Mouse (Mus musculus) cerebellum, adult 11-12 months (tissue): ENCODE results near the gene Fam129a.

Experiments used
- DNase-seq: peaks from one replicate; pipeline ENCODE4 v3.0.0; 2022

Fam129a gene

DNA sequence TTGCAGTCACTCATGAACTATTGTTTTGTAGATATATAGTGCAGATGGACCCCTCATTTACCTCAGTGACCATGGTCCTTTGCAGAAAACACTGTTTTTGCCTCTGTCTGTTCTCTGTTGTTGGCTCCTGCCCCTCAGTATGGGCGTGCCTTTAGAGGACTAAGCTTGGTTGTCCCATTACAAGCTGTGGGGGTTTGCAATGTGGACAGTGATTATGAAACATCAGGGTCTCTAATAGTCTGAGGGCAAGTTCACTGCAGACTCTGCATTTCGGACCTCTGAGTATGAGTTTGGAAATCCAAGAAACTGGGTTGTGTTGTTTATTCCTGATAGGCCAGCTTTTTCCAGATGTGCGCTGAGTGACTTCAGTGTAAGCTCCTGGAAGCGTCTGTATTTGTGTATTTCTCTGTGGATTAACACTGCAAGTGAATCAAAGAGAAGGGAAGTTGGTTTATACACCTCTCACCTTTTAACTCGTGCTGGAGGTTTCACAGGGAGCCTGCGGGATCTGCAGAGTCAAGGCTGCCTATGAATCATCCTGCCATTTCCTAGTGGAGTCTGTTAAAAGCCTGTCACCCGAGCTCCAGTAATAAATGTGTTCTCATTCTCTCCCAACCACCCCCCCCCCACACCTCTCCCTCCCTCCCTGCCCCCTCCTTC, 58.7 kb downstream of the Fam129a start:
- DNase-seq: no peak

DNA sequence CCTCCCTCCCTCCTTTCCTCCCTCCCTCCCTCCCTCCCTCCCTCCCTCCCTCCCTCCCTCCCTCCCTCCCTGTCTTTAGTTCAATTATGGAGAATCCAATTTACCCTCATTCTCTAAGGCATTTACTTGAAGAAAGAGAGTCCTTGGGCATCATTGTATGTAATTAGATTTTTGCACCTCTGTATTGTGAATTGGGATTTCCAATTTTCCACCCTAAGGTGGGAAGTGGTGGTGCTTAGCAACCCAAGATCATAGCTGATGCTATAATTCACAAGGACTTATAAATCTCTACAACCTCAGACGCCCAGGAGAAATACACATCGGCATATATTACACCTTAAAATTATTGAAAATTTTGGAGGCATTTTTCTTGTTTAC, 59.3 kb downstream of the Fam129a start:
- no peak for DNase-seq

DNA sequence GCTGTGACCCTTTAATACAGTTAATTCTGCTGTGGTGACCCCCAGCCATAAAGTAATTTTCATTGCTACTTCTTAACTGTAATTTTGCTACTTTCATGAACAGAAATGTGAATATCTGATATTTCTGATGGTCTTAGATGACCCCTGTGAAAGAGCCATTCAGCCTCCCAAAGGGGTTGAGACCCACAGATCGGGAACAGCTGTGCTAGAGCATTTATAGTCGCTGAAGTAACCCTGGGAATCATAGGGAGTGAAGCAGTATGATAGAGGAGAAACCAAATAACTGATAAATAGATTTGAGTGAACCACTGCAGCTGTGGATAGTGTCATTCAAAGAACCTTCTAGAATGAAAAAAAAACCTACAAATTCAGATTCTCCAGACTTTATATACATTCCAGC, 60.1 kb downstream of the Fam129a start:
- no peak for DNase-seq

DNA sequence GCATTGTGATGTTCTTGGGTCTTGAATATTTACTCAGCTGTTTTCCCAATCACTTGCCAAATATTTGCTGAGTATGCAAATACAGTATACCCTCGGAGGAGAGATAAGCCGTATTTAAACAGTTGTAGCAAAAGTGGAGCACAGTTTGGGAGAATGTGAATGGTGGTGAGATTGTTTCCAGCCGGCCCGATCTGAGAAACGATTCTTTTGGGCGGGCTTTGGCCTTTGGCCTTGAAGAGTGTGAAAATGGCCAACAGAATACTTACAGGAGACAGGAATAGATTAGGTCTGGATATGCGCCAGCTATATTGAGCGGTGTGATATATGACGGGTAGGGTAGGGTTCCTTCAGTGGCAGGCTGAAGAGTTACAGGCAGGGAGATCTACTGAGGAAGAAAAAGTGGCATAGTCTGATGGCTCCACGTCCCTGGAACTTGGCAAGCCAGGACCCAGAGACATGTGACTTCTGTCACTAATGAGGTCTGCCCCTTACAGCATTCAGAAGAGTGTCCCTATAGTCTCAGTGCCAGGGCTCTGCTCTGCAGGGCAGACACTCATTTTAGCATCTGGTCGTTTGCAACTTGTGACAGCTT, 60.8 kb downstream of the Fam129a start:
- DNase-seq: no peak

DNA sequence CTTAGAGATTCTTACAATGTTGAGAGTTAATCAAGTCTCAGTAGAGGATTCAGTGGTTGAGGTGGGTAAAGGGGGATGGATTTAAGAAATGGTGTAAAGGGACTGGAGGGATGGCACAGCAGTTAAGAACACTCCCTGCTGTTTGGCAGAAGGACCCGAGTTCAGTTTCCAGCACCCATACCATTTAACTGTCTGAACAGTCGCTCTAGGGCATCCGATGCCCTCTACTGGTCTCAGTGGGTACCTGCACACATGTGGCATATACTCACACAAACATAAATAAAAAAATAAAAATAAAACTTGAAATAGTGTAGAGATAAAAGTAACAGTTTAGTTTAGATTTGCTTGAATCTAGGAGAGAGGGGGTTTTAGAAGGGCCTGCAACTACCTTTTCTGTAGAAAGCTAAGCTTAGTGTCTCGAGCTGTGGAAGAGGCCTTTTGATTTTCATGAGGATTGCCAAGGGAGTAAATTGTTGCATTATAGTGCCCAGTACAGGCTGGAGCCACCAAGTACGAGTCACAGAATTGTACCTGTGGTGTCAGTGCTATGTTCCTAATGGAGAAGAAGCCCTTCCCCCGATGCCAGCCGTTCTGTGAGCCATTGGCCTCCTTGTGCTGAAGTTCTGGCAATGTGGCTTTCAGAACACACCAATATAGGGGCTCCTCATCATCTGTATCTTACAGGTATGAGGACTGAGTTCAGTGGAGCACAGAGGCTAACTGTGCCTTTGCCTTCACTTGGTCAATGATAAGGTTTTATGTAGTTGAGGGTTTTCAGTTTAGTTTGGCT, 61.8 kb downstream of the Fam129a start:
- DNase-seq: no peak

DNA sequence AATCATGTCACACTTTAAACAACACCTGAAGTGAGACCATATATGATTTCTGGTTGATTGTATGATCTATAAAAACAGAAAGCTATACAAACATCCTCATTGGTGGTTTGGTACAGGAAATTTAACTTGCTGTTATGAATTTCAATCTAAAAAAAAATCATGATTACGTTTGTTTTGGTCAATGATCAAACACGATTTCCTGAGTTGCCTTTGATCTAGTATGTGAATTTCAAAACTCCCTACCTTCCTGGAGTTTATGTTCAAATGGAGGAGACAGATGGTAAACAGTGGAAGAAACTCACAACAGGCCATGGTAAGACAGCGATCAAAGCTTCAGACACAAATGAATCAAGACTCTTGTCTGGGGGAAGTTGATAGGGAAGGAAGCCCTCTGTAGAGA, 65.7 kb downstream of the Fam129a start:
- no peak for DNase-seq

DNA sequence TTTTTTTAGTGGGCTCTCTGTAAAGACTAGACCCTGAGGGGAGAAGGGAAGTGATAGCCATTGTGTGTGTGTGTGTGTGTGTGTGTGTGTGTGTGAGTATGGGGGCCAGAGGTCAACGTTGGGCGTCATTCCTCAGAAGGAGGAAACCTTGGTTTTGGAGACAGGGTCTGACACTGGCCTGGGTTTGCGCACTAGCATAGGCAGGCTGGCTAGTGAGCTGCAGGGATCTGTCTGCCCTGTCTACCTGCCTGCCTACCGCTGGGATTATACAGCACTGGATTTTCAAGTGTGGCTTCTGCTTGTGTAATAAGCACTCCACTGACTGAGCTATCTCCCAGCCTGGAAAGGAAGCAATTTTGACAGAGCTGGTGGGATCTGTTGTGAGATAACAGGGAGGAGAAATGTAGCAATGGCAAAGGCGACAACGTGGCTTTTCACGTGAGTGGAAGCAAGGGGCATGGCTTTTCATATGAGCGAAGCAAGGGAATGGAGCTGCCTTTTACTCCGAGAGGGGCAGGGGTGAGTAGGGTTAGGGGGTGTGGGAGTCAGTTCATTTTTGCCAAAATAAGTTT, 66.5 kb downstream of the Fam129a start:
- no peak for DNase-seq

DNA sequence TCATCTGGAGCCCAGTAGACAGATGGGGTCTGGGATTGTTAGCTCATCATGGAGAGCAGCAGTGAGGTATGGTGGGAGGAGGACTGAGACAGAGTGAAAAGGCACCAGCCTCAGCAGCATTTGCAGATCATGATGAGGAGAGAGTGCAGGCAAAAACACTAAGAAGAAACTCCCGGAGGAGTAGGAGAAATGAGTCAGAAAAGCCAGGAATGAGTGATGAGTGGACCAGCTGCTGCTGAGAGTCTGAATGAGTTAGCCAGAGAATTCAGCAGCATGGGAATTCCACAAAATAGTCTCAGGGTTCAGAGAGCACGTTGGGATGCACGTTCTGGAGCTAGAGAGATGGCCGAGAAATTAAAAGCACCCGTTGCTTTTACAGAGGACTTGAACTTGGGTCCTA, 67.4 kb downstream of the Fam129a start:
- DNase-seq: no peak

DNA sequence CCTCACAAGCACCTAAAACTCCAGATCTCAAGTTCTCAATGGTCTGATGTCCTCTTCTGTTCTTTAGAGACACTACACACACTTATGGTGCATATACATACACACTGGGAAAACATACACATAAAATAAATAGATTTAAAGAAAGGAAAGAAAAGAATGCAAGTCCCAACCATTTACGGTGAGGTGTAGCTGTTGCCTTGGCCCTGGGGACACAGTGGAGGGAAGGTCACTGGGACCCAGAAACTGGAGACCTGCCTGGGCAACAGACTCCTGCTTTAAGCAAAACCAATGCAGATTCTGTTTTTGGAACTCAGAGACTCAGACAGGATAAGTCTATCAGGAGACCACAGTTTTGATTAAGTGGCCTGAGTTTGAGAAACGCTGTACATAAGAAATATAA, 67.8 kb downstream of the Fam129a start:
- DNase-seq: no peak

DNA sequence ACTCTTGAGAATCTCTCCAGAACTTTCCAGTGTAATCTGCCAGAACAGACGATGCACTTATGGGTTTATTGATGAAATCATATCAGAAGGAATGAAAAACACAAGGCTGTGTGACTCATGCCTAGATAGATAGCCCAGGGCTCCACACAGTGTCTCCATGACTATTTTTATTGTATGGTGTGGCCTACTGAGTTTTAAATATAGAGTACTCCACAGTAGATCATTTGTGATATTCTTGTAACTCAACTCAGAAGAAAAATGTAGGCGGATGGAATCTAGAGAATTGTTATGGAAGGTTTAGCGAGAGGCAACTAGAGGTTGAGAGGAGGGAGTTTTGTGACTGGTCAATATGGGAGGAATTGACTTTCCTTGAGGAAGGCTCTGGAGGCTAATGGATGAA, 75.4 kb downstream of the Fam129a start:
- no peak for DNase-seq

DNA sequence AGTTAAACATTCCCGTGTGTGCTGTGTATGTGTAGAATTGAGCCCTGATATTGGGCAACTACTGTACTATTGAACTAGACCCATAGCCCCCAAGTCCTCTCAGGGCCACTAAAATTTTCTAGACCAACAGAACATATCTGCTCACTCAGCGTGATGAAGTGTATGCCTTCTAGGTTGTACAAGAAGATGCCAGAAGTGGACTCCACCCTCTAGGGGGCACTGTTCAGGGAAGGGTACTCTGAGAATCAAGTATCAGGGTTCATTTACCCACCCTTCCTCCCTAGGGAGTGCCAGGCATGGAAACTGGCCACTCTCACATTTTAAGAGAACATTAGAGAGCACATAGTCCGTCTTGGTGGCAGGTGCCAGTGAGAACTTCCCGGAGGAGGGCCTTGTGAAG, 77.1 kb downstream of the Fam129a start:
- no peak for DNase-seq

DNA sequence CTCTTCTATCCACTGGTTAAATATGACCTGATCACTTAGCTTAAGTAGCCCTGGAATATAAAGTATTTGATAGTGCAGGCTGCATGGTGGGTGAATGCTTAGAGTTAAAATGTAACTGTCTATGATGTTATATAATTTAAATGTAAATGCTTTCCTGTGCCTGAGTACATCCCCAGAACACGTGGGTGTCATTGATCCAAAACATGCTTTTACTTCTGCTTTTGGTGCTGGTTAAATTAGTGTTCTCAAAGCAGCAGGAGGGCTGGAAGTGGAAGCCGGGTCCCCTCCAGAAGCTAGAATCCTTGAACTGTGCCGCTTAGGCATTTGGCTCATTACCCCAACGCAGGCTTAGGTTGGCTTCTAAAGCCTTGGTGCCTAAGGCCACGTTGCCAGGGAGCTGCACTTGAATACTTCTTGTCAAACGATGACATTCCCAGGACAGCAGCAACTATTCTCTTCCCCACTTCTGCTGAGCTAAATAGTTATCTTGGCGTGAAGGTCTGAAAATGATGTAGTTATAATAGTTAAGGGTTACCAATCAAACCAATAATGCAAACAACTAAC, 86.1 kb downstream of the Fam129a start:
- DNase-seq: no peak

DNA sequence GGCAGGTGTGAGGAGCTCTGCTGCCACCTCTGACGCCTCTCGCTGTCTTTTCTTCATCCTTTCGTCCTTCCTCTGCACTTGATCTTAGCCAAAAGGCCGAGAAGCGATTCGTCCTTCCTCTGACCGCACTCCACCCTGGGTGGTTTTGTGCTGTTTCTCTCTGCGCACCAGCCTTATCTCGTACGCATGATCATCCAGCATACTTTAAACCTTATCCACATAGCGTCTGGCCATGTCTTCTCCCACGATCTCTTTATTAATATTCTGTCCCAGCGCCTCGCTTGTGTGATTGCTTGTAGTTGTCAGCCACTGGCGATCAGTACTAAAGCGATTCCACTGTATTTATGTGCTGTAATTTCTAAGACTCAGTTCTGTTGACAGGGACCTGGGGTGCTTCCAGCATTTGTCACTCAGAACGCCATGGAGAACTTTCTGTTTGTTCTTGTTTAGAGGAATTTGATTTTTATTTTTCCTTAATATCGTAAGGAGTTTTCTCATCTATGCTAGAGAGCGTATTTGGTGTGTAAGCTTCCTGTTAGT, 87.4 kb downstream of the Fam129a start:
- no peak for DNase-seq

DNA sequence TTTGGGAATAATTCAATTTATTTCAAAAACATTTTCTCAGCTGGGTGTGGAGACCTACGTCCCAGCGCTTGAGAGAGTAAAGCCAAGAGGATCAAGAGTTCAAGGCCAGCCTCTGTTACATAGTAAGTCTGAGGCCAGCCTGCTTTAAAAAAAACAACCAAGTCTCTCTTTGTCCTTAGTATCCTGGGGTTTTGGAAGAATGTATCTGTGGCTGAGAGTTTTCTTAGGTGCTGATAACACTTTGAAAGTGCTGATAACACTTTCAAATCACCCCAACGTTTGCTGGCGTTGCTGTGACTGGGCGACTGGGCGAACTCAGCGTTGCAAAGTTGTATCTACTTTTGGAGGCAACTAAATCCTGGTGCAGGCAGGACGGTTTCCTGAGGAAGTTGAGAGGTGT, 88.7 kb downstream of the Fam129a start:
- no peak for DNase-seq

DNA sequence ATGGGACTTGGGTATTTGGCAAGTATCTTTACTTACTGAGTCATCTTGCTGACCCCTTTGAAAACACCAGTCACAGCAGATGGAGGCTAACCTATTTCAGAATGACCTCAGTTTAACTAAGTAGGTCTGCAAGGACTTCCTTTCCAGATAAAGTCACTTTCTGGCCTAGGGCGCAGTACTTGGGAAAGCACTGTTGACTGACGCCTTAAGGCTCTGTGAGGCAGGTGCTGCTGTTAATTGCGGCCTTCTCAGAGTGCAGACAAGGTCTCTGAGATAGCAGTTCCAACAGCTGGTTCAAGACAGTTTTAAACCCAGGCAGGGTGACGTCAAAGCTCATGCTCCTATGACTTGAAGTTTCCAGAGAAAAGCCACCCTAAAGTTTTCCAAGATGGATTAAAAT, 89.3 kb downstream of the Fam129a start:
- no peak for DNase-seq

DNA sequence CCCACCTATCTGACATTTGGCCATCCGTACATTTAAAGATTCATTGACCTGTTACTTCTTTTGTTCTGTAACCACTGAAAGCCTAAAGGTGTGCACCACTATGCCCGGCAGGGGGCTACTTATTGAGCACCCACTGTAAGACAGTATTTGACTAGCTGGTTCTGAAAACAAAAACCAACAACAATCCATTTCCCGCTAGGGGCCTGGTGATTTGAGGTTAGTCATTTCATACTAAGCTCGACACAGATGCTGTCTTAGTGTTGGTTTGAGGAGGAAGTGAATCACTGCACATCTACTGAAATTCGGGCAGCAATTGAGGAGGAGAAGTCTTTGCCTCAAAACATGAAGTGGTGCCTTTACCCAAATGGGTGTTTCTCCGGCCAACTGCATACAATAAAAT, 89.9 kb downstream of the Fam129a start:
- DNase-seq: no peak

DNA sequence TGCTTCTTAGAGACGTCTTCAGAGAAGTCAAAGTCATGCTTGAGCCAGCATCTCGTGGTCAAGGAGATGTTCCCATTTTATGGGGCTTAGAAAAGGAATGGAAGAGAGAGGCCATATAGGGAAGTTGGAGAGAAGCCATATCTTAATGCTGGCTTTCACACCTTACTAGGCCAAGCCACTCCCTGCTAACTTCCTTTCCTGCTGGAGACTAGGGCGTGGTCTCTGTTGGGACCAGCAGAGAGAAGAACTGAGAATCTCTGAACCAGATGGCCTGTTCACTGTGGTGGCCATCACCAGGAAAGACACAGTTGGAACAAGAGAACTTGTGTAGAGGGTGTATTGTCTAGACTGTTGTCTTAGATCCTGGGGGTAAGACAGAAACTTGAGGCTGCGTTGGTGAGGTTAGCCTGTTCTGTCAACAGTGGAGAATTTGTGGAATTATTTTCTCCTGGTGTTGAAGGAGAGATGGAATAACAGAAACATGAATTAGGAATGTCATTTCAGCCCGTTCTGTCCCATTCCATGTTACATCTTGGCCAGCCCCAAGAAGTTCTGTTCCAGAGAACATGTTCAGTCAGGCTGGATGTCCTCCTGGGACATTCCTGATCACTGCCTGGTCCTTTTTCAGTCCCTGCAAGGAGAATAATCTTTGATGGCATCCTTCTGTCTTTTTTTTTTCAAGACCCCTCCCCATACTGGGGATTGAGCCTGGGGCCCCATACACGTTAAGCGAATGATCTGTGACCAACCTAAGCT, 90.9 kb downstream of the Fam129a start:
- no peak for DNase-seq

DNA sequence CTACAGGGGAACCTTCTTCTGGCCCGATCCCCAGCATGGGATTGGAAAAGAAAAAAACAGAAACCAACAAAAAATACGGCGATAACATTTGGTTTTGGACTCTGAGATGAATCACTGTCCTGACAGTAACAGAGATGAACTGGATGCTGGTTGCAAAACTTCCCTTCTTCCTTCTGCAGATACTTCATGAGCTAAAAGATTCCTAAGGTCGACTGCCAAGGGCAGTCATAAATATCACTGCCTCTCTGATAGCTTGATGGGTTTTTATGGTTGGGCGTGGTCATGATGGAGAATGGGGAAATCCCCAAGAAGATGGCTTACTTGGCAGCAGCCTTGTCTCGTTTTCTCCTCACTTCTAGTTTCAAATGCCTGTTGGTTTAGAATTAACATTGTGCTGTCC, 92.0 kb downstream of the Fam129a start:
- no peak for DNase-seq

DNA sequence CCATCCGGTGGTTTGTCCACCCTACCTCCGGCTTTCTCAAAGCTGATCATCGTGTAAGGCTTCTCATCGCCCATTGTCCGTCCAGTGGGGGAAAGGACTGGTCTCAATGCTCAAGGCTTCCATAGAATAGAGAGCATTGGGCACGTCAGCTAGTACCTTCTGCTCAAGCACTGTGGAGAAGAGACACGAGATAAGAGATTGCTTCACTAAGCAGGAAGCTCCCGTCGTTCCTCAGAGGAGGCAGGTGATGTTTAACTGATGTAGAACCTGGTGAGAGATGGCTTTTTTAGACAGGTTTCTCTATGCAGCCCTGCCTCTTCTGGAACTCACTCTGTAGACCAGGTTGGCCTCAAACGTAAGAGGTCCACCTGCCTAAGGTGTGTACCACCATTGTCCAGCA, 93.4 kb downstream of the Fam129a start:
- DNase-seq: no peak

DNA sequence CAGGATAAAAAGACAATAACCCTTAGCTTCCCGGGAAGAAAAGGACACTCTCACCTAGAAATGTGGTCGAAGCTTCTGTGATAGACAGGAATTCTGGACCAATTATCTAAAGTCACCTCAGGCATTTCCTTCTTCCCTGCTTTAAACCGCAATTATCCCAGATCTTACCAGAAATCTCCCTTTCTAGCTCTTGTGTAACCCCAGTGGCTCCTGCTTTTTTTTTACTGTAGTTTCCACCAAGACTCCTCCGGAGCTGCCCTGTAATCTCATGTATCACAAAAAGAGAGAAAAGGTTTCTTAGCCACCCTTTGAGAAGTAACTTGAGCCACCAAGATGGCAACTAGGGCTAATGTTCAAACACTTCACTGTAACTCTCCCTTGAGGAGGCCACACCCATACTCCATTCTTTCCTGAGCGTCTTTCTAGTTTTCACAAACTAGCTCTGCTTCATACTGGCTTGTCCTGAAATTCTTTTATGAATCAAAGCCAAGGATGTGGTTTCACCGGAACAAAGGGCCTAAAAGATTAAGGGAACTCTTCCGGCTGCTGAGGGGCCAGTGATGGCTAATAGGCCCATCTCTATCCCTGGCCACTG, 93.9 kb downstream of the Fam129a start:
- no peak for DNase-seq

DNA sequence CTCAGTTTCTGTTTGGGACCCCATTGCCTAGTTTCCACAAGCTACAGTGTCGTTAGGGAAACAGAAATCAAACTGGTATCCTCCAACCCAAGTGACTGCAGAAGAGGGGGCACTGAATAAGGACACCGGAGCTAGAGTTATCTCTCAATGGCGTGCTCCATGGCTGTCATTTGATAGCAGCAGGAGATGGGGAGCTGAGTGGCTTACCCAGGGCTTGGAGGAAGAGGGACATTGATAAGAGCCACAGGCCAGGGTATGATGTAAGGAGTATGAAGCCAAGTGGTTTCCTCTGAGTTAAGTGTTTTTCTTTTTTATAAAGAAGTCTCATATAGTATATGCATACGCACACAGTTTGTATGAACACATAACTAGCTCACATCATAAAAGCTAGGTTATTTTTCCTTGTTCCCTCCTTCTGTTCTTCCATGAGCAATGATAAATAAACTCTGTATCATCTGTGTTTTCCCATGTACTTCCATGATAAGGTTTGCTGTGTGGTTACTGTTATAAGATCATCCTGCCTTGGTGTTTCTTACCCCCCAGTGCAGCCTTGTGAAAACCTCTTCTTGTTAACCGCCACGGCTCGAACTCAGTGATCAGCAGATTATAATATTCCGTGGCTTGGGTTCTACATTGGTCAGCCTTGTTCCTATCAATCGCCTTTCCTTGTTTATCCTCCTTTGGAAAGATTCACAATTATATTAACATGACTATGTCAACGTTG, 96.5 kb downstream of the Fam129a start:
- DNase-seq: no peak
